Mouse (Mus musculus) forebrain, embryonic 14.5 days (tissue): ENCODE data around the gene Akr1c21. TPM values are rescaled to one million over a fixed set of nuclear protein-coding genes. Genes with fewer than 3 reads are reported as not detected.
A peak's percentile ranks its signal among the peaks of the same experiment; 100 is the strongest.
"Not testable (repeated sequence)": the region's sequence is repeated elsewhere in the genome, so short reads cannot be mapped to it uniquely, and the experiment has no call there.

Experiments used
- ATAC-seq: fragments of 200-750 bp; cut with Nextera tagmentation; 2 replicates; pipeline ENCODE4 v1.8.0; 2017; ENCODE audit warnings: mild to moderate bottlenecking, moderate library complexity
- DNase-seq: peaks from one replicate; pipeline ENCODE4 v3.0.0-alpha.2; 2015; ENCODE audit warnings: low spot score
- H3K27ac ChIP-seq: fragments of 300-500 bp; sonication (generic); 2 replicates; pipeline ENCODE4 v1.5.1; 2014; ENCODE audit warnings: low read depth, mild to moderate bottlenecking, control low read depth, low read length, moderate library complexity
- H3K27me3 ChIP-seq: fragments of 300-500 bp; sonication (generic); replicated peaks from 2 replicates; pipeline ENCODE4 v1.6.1; 2014; ENCODE audit warnings: low read length, control low read depth, mixed read lengths; ENCODE audit not compliant: control insufficient read depth, insufficient read depth
- H3K36me3 ChIP-seq: fragments of 300-500 bp; sonication (generic); 2 replicates; pipeline ENCODE4 v1.6.1; 2014; ENCODE audit warnings: low read length, control low read depth; ENCODE audit not compliant: control insufficient read depth, insufficient read depth
- H3K4me1 ChIP-seq: fragments of 300-500 bp; sonication (generic); 2 replicates; pipeline ENCODE4 v1.6.1; 2014; ENCODE audit warnings: antibody characterized with exemption, low read length, control low read depth; ENCODE audit not compliant: control insufficient read depth, insufficient read depth
- H3K4me2 ChIP-seq: fragments of 300-500 bp; sonication (generic); 2 replicates; pipeline ENCODE4 v1.6.1; 2014; ENCODE audit warnings: mild to moderate bottlenecking, control low read depth, low read length
- H3K4me3 ChIP-seq: fragments of 300-500 bp; sonication (generic); 2 replicates; pipeline ENCODE4 v1.5.1; 2014; ENCODE audit warnings: low read depth, low read length, control low read depth
- H3K9ac ChIP-seq: fragments of 300-500 bp; sonication (generic); 2 replicates; pipeline ENCODE4 v1.6.1; 2014; ENCODE audit warnings: mild to moderate bottlenecking, low read length, control low read depth, moderate library complexity
- H3K9me3 ChIP-seq: fragments of 300-500 bp; sonication (generic); replicated peaks from 2 replicates; pipeline ENCODE4 v1.6.1; 2016; ENCODE audit warnings: low read length, control low read depth, mixed read lengths; ENCODE audit not compliant: control insufficient read depth
- WGBS: fragments of 180-500 bp; shearing (Covaris S2); extraction: QIAGEN DNeasy Blood & Tissue Kit; methylation state at CpG from one replicate; pipeline ENCODE4 v1.1.7; 2014; 5-methylcytosine and 5-hydroxymethylcytosine counted together
- polyA plus RNA-seq: library from polyadenylated mRNA; unstranded; fragments of >200 nt; fragmentation: Nextera tagmentation; extraction: Ambion mirVana; gene quantifications from 2 replicates; pipeline ENCODE4 v1.2.1, GENCODE M21; 2014

The Akr1c21 gene
- not detected in 2 replicates for polyA plus RNA-seq

- Histone ChIP-seq H3K9me3 (no peaks in the 10 kb centered on the region), H3K9ac (no peak within 1 kb of the TSS), H3K4me1 (no peaks in the 10 kb centered on the region), H3K36me3 (no peaks in the 10 kb centered on the region), H3K4me3 (no peak within 1 kb of the TSS), H3K27me3 (no peaks in the 10 kb centered on the region), H3K4me2 (no peak within 1 kb of the TSS), H3K27ac (no peak within 1 kb of the TSS)
- ATAC-seq, result no peak
- no peak for DNase-seq
- WGBS, result 72% methylated on average over 1 of the region's 1 CpGs
Observed at GRCm38 (mm10) chr13:4573871-4574270, at the start of gene Akr1c21. Gene Akr1c21 (plus strand): TSS chr13:4574075.

GRCm38 (mm10) chr13:4559143-4559542, 14.7 kb upstream of the Akr1c21 start:
- H3K9me3 ChIP-seq, result no peaks in the 10 kb centered on the region
- H3K27ac ChIP-seq, result no peak overlapping the region
- no peaks in the 10 kb centered on the region for H3K4me1 ChIP-seq
- H3K27me3 ChIP-seq, result no peaks in the 10 kb centered on the region
- 70% methylated on average over 1 of the region's 1 CpGs for WGBS
- ATAC-seq (no peak), DNase-seq (no peak)
- H3K9ac ChIP-seq, result no peak overlapping the region
- no peak overlapping the region for H3K4me2 ChIP-seq
- no peak overlapping the region for H3K4me3 ChIP-seq
- no peaks in the 10 kb centered on the region for H3K36me3 ChIP-seq

GRCm38 (mm10) chr13:4560500-4560899, 13.4 kb upstream of the Akr1c21 start:
- H3K27ac ChIP-seq, result no peak overlapping the region
- H3K4me2 ChIP-seq, result no peak overlapping the region
- no peaks in the 10 kb centered on the region for H3K36me3 ChIP-seq
- no peaks in the 10 kb centered on the region for H3K9me3 ChIP-seq
- DNase-seq (no peak), ATAC-seq (no peak)
- no peak overlapping the region for H3K4me3 ChIP-seq
- H3K4me1 ChIP-seq, result no peaks in the 10 kb centered on the region
- H3K27me3 ChIP-seq, result no peaks in the 10 kb centered on the region
- H3K9ac ChIP-seq, result no peak overlapping the region

- Histone ChIP-seq H3K4me3 (no peak overlapping the region), H3K27ac (no peak overlapping the region), H3K4me1 (no peaks in the 10 kb centered on the region), H3K27me3 (no peaks in the 10 kb centered on the region), H3K36me3 (no peaks in the 10 kb centered on the region), H3K9ac (no peak overlapping the region), H3K4me2 (no peak overlapping the region), H3K9me3 (no peaks in the 10 kb centered on the region)
- DNase-seq (no peak), ATAC-seq (no peak)
- 86% methylated on average over 2 of the region's 2 CpGs for WGBS
Observed at GRCm38 (mm10) chr13:4565996-4566395, 7.9 kb upstream of the Akr1c21 start.

GRCm38 (mm10) chr13:4576921-4577320, 3.0 kb downstream of the Akr1c21 start:
- Histone ChIP-seq H3K4me1 (no peaks in the 10 kb centered on the region), H3K9me3 (no peaks in the 10 kb centered on the region)
- 94% methylated on average over 1 of the region's 1 CpGs for WGBS

GRCm38 (mm10) chr13:4603431-4603830, 29.6 kb downstream of the Akr1c21 start:
- not testable (repeated sequence) for ATAC-seq, H3K4me2 ChIP-seq, H3K27ac ChIP-seq, H3K27me3 ChIP-seq, H3K9ac ChIP-seq, H3K9me3 ChIP-seq, DNase-seq, H3K4me3 ChIP-seq, H3K4me1 ChIP-seq
- WGBS, result 74% methylated on average over 3 of the region's 3 CpGs
- H3K36me3 ChIP-seq, result peaks cover 12% of the 10 kb centered on the region; the same call in 1 of the 2 replicates

More at GRCm38 (mm10) chr13:4576921-4577320, 3.0 kb downstream of the Akr1c21 start:
- Histone ChIP-seq H3K27me3 (no peaks in the 10 kb centered on the region), H3K9ac (no peak overlapping the region), H3K4me2 (no peak overlapping the region), H3K36me3 (no peaks in the 10 kb centered on the region), H3K27ac (no peak overlapping the region), H3K4me3 (no peak overlapping the region)
- no peak for DNase-seq
- ATAC-seq, result no peak

GRCm38 (mm10) chr13:4606821-4607220, 32.9 kb downstream of the Akr1c21 start:
- no peak overlapping the region for H3K4me3 ChIP-seq
- DNase-seq, result no peak
- H3K27ac ChIP-seq, result no peak overlapping the region
- H3K4me2 ChIP-seq, result no peak overlapping the region
- no peak for ATAC-seq
- 0 out of 2 replicates have a peak, but pooled peaks cover 4% of the 10 kb centered on the region for H3K36me3 ChIP-seq
- H3K9ac ChIP-seq, result no peak overlapping the region
- H3K9me3 ChIP-seq, result no peaks in the 10 kb centered on the region
- no peaks in the 10 kb centered on the region for H3K4me1 ChIP-seq
- 85% methylated on average over 4 of the region's 4 CpGs for WGBS
- no peaks in the 10 kb centered on the region for H3K27me3 ChIP-seq

GRCm38 (mm10) chr13:4608530-4608929, 34.7 kb downstream of the Akr1c21 start:
- peak overlapping the region; percentile 63 for H3K4me2 ChIP-seq
- H3K4me3 ChIP-seq, result peak overlapping the region; percentile 56
- 15% methylated on average over 9 of the region's 9 CpGs for WGBS
- no peaks in the 10 kb centered on the region for H3K4me1 ChIP-seq
- H3K9me3 ChIP-seq, result no peaks in the 10 kb centered on the region
- no peaks in the 10 kb centered on the region for H3K36me3 ChIP-seq
- peak overlapping the region; percentile 67 for H3K9ac ChIP-seq
- H3K27ac ChIP-seq, result peak overlapping the region; percentile 70; the same call in 1 of the 2 replicates
- DNase-seq (peak; percentile 36), ATAC-seq (peak; percentile 9; the same call in 1 of the 2 replicates)
- H3K27me3 ChIP-seq, result no peaks in the 10 kb centered on the region

GRCm38 (mm10) chr13:4608961-4609409, 35.1 kb downstream of the Akr1c21 start, which contains the start of gene Akr1e1:
Gene Akr1e1 (minus strand): TSS chr13:4609174.
- Histone ChIP-seq H3K4me2 (peak within 1 kb of the TSS; percentile 63), H3K9ac (peak within 1 kb of the TSS; percentile 67), H3K27me3 (no peaks in the 10 kb centered on the region), H3K9me3 (no peaks in the 10 kb centered on the region), H3K4me1 (no peaks in the 10 kb centered on the region), H3K27ac (peak within 1 kb of the TSS; percentile 70; the same call in 1 of the 2 replicates), H3K36me3 (no peaks in the 10 kb centered on the region), H3K4me3 (peak within 1 kb of the TSS; percentile 56)
- 3% methylated on average over 10 of the region's 10 CpGs for WGBS
- ATAC-seq (peak; percentile 100), DNase-seq (peak; percentile 98)
